In the genomic region with DNA sequence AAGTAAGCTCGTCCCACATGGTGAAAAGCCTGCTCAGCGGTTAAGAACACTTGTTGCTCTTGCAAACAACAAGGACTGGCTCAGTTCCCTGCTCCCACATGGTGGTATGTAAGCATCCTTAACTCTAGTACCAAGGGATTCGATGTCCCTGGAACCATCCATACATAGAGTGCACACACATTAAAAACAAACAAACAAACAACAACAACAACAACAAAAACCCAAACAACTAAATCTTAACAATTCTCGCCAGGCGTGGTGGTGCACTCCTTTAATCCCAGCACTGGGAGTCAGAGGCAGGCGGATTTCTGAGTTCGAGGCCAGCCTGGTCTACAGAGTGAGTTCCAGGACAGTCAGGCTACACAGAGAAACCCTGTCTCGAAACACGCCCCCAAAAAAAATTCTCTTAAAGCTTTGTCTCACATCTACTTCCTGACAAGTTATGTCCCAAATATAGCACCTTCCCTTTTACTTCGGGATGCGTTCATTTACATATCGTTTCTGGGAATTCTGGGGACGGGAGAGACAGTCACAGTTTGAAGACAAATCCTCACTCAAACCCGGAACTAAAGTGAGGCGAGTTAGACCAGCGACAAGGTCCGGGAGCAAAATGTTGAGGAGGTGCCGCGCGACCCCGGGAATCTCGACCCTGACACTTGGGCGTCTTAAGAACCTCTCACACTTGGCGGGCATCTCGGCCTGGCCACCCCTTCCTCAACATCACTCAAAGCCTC, we compare ENCODE assay signal across 8 mouse cellular contexts. TPM values are rescaled to one million over a fixed set of nuclear protein-coding genes. Genes with fewer than 3 reads are reported as not detected.
DNase-seq lines count a peak whose midpoint lies in the region; ATAC-seq and TF ChIP-seq lines count a peak whose summit lies in the region.

No protein-coding gene starts in this region.

- H3K4me2 ChIP-seq in hindbrain, embryonic 11.5 days (replicated peaks; ENCODE audit: low read depth, low read length) = peak overlapping the region; percentile 90

- peak overlapping the region; percentile 94 for H3K4me3 ChIP-seq in gastrocnemius, adult 2 months
- H3K4me3 ChIP-seq in hindbrain, embryonic 11.5 days (ENCODE audit: low read depth, low read length) = peak overlapping the region; percentile 84
- peak overlapping the region; percentile 97 for H3K4me3 ChIP-seq in megakaryocyte, embryonic 14.5 days (replicated peaks)

- H3K9me3 ChIP-seq in hindbrain, embryonic 11.5 days (ENCODE audit: control insufficient read depth, low read length) = no peaks in the 10 kb centered on the region
- H3K9me3 ChIP-seq in megakaryocyte, embryonic 14.5 days = no peaks in the 10 kb centered on the region

- 22% methylated on average over 25 of the region's 25 CpGs for WGBS in hindbrain, embryonic 11.5 days

- H3K27ac ChIP-seq in gastrocnemius, adult 2 months = peak overlapping the region; percentile 94
- H3K27ac ChIP-seq in hindbrain, embryonic 11.5 days (ENCODE audit: low read depth, low read length) = no peak overlapping the region

- H3K27me3 ChIP-seq in hindbrain, embryonic 11.5 days (ENCODE audit: control insufficient read depth, insufficient read depth, low read length) = no peaks in the 10 kb centered on the region
- H3K27me3 ChIP-seq in megakaryocyte, embryonic 14.5 days (replicated peaks) = peaks cover 29% of the 10 kb centered on the region

- intact Hi-C loops in gastrocnemius, adult 2 months (cut with DNase I) = no loop called here

- no peak for ATAC-seq in hindbrain, embryonic 11.5 days (ENCODE audit: low FRiP score)
- no peak for ATAC-seq in megakaryocyte progenitor cell, adult 5-6 weeks (replicated peaks; ENCODE audit: poor library complexity)

- no peak for DNase-seq in gastrocnemius, adult 2 months
- DNase-seq in gastrocnemius, postnatal 4 days (ENCODE audit: low spot score in 2 of 2) = no peak
- peak; percentile 41 for DNase-seq in ZHBTc4 (ENCODE audit: low read depth, low spot score)
- DNase-seq in hindbrain, embryonic 11.5 days (ENCODE audit: low spot score) = no peak
- no peak for DNase-seq in layer of hippocampus, adult 11-12 months (ENCODE audit: low spot score)
- DNase-seq in right cerebral cortex, postnatal 25 days = no peak

- peak overlapping the region; percentile 82 for H3K9ac ChIP-seq in hindbrain, embryonic 11.5 days (ENCODE audit: low read depth, low read length)

- H3K4me1 ChIP-seq in hindbrain, embryonic 11.5 days (replicated peaks; ENCODE audit: control insufficient read depth, insufficient read depth, low read length) = no peaks in the 10 kb centered on the region
- H3K4me1 ChIP-seq in megakaryocyte, embryonic 14.5 days = peaks cover 33% of the 10 kb centered on the region

- no peak for TF ChIP-seq CTCF in gastrocnemius, adult 2 months (IDR thresholded peaks at IDR 0.05)

- H3K36me3 ChIP-seq in hindbrain, embryonic 11.5 days (ENCODE audit: control insufficient read depth, insufficient read depth, low read length) = no peaks in the 10 kb centered on the region
- peaks cover 4% of the 10 kb centered on the region for H3K36me3 ChIP-seq in megakaryocyte, embryonic 14.5 days (replicated peaks; ENCODE audit: low read length)

RNA-seq across cellular contexts. Expression of gene Ezh1, which starts 0.8 kb away (rescaled TPM):
- 10 to 100 TPM; 25.9 to 26.3 TPM for total RNA-seq in gastrocnemius, adult 2 months (2021)
- total RNA-seq in gastrocnemius, postnatal 4 days (2021) = 10 to 100 TPM; 19.3 to 24.6 TPM
- polyA plus RNA-seq in hindbrain, embryonic 11.5 days (2014; fragmentation: Nextera tagmentation; extraction: Ambion mirVana) = 11.1 and 11.5 TPM in 2 replicates
- 0.65 and 2.0 TPM in 2 replicates for polyA plus RNA-seq in megakaryocyte, embryonic 14.5 days (2012; ENCODE audit: insufficient read depth, low replicate concordance)
- 13.8 and 15.8 TPM in 2 replicates for total RNA-seq in megakaryocyte progenitor cell, adult 5-6 weeks (2015)
- 13.2 and 15.8 TPM in 2 replicates for total RNA-seq in megakaryocyte progenitor cell, adult 5-6 weeks (2017)

RNA-seq across cellular contexts. Expression of gene Ramp2, which starts 20.3 kb away (rescaled TPM):
- total RNA-seq in gastrocnemius, adult 2 months (2021) = 10 to 100 TPM; 34.8 to 37.0 TPM
- 10 to 100 TPM; 82.6 to 85.8 TPM for total RNA-seq in gastrocnemius, postnatal 4 days (2021)
- polyA plus RNA-seq in hindbrain, embryonic 11.5 days (2014; fragmentation: Nextera tagmentation; extraction: Ambion mirVana) = 63.0 and 71.9 TPM in 2 replicates
- polyA plus RNA-seq in megakaryocyte, embryonic 14.5 days (2012; ENCODE audit: insufficient read depth, low replicate concordance) = 0.32 TPM in 1 of 2 replicates, not detected in the other
- total RNA-seq in megakaryocyte progenitor cell, adult 5-6 weeks (2015) = 0.88 TPM in 1 of 2 replicates, not detected in the other
- 1.9 TPM in 1 of 2 replicates, not detected in the other for total RNA-seq in megakaryocyte progenitor cell, adult 5-6 weeks (2017)

RNA-seq across cellular contexts. Expression of gene Vps25, which starts 28.0 kb away (rescaled TPM):
- 10 to 100 TPM; 40.2 to 53.4 TPM for total RNA-seq in gastrocnemius, adult 2 months (2021)
- total RNA-seq in gastrocnemius, postnatal 4 days (2021) = 10 to 100 TPM; 48.6 to 48.8 TPM
- 117 and 119 TPM in 2 replicates for polyA plus RNA-seq in hindbrain, embryonic 11.5 days (2014; fragmentation: Nextera tagmentation; extraction: Ambion mirVana)
- polyA plus RNA-seq in megakaryocyte, embryonic 14.5 days (2012; ENCODE audit: insufficient read depth, low replicate concordance) = 100 and 168 TPM in 2 replicates
- 261 and 263 TPM in 2 replicates for total RNA-seq in megakaryocyte progenitor cell, adult 5-6 weeks (2015)
- total RNA-seq in megakaryocyte progenitor cell, adult 5-6 weeks (2017) = 70.4 and 86.9 TPM in 2 replicates

RNA-seq across cellular contexts. Expression of gene Wnk4, which starts 34.9 kb away (rescaled TPM):
- under 1 TPM; 0.08 to 0.22 TPM for total RNA-seq in gastrocnemius, adult 2 months (2021)
- 1 to 10 TPM in 1 of 2 experiments, under 1 TPM in 1; 0.83 to 1.7 TPM for total RNA-seq in gastrocnemius, postnatal 4 days (2021)
- polyA plus RNA-seq in hindbrain, embryonic 11.5 days (2014; fragmentation: Nextera tagmentation; extraction: Ambion mirVana) = 5.2 and 6.0 TPM in 2 replicates
- polyA plus RNA-seq in megakaryocyte, embryonic 14.5 days (2012; ENCODE audit: insufficient read depth, low replicate concordance) = 37.7 and 87.0 TPM in 2 replicates
- not detected in 2 replicates for total RNA-seq in megakaryocyte progenitor cell, adult 5-6 weeks (2015)
- not detected in 2 replicates for total RNA-seq in megakaryocyte progenitor cell, adult 5-6 weeks (2017)

RNA-seq across cellular contexts. Expression of gene Ccr10, which starts 50.3 kb away (rescaled TPM):
- not detected for total RNA-seq in gastrocnemius, adult 2 months (2021)
- under 1 TPM; 0.36 to 0.37 TPM for total RNA-seq in gastrocnemius, postnatal 4 days (2021)
- polyA plus RNA-seq in hindbrain, embryonic 11.5 days (2014; fragmentation: Nextera tagmentation; extraction: Ambion mirVana) = 0.19 TPM in 1 of 2 replicates, not detected in the other
- polyA plus RNA-seq in megakaryocyte, embryonic 14.5 days (2012; ENCODE audit: insufficient read depth, low replicate concordance) = 0.13 TPM in 1 of 2 replicates, not detected in the other
- total RNA-seq in megakaryocyte progenitor cell, adult 5-6 weeks (2015) = not detected in 2 replicates
- total RNA-seq in megakaryocyte progenitor cell, adult 5-6 weeks (2017) = 0.41 TPM in 1 of 2 replicates, not detected in the other

Comparison
In these comparisons a context has a peak if more than half of its experiments do, and no peak if none do; other contexts are left out.
1. RNA of gene Ramp2, which starts 20.3 kb away (total RNA-seq): 82.6 to 85.8 TPM in gastrocnemius, postnatal 4 days and 34.8 to 37.0 TPM in gastrocnemius, adult 2 months; 0.88 to 1.9 TPM in megakaryocyte progenitor cell, adult 5-6 weeks; every median in the first group is over 10 times any median in the second.
2. Peak in every context shown above with its lines, with median percentiles within 50 percentile points of each other: H3K4me3 ChIP-seq.